Mouse (Mus musculus): ENCODE results near the gene Tuba1c. TPM values are rescaled to one million over a fixed set of nuclear protein-coding genes. Genes with fewer than 3 reads are reported as not detected.

Tuba1c gene
- total and polyA plus RNA-seq, 3 experiments: 178 to 390 (median 220) TPM

GRCm38 (mm10) chr15:99008801-99009241 lies 20.9 kb upstream of the Tuba1c start:
- Histone ChIP-seq H3K4me3 (replicated peaks in 1 of 3; ENCODE audit: low read depth in 2 of 3, low read length in 2 of 3, poor library complexity in 1 of 3) (no peak overlapping the region), H3K4me2 (ENCODE audit: insufficient read depth, low read depth, poor library complexity, severe bottlenecking) (peak overlapping the region; percentile 44), H3K9me3 (replicated peaks; ENCODE audit: low read length) (peaks cover under 1% of the 10 kb centered on the region), H3K9ac (ENCODE audit: insufficient read depth, low read depth) (no peak overlapping the region), H3K36me3 (replicated peaks in 1 of 2; ENCODE audit: control insufficient read depth in 1 of 2, insufficient read depth in 1 of 2, low read length in 1 of 2) (no peaks in the 10 kb centered on the region), H3K27me3 (replicated peaks) (no peaks in the 10 kb centered on the region), H3K27ac (ENCODE audit: insufficient read depth, low read depth) (no peak overlapping the region; the same call in 1 of the 2 replicates), H3K79me2 (replicated peaks; ENCODE audit: control insufficient read depth, extremely low read depth, insufficient read depth, poor library complexity, severe bottlenecking) (no peaks in the 10 kb centered on the region), H3K4me1 (ENCODE audit: control insufficient read depth in 1 of 2, insufficient read depth in 2 of 2) (peaks cover 0 to 25% of the 10 kb centered on the region in 2 experiments; a peak in 2 of 4 replicates)
- dilution Hi-C loops (cut with MboI; ENCODE audit: extremely low pct_ligation_motif_present, extremely low pct_unique_long_range_greater_than_20kb, low sequenced_read_pairs): no loop called here
- peak; percentile 90 for DNase-seq (ENCODE audit: extremely low read depth)
- TF ChIP-seq MEF2A (IDR thresholded peaks at IDR 0.05; ENCODE audit: borderline replicate concordance, low read depth, low read length) (0 out of 2 replicates have a peak, but pooled peaks have one; percentile 40), SIN3A (IDR thresholded peaks at IDR 0.05; ENCODE audit: low read length) (no peak), ETS1 (conservative IDR thresholded peaks at IDR 0.05; ENCODE audit: low read depth, low read length) (no peak; the same call in 1 of the 2 replicates), TCF12 (IDR thresholded peaks at IDR 0.05; ENCODE audit: low read depth, low read length) (0 out of 2 replicates have a peak, but pooled peaks have one; percentile 42), IRF4 (IDR thresholded peaks at IDR 0.05; ENCODE audit: low read depth, low read length) (0 out of 2 replicates have a peak, but pooled peaks have one; percentile 29), JUN (IDR thresholded peaks at IDR 0.05; ENCODE audit: insufficient read depth, low read depth, low read length) (no peak), NRF1 (IDR thresholded peaks at IDR 0.05; ENCODE audit: low read depth, low read length) (no peak), MAFK (IDR thresholded peaks at IDR 0.05; ENCODE audit: insufficient replicate concordance, low read length) (no peak), ELF1 (IDR thresholded peaks at IDR 0.05; ENCODE audit: low read depth, low read length) (peak; percentile 62), POLR2A (IDR thresholded peaks at IDR 0.05; ENCODE audit: low read depth, low read length) (peak; percentile 49), NELFE (IDR thresholded peaks at IDR 0.05; ENCODE audit: low read depth, low read length) (peak; percentile 55; the same call in 1 of the 2 replicates), CTCF (conservative IDR thresholded peaks at IDR 0.05 in 1 of 2, IDR thresholded peaks at IDR 0.05 in 1 of 2; ENCODE audit: low read depth in 2 of 2, low read length in 2 of 2) (no peak), EP300 (IDR thresholded peaks at IDR 0.05; ENCODE audit: low read length) (peak; percentile 23; the same call in 1 of the 2 replicates), USF2 (conservative IDR thresholded peaks at IDR 0.05; ENCODE audit: low read depth, low read length) (no peak)
- in situ Hi-C loops (cut with MboI; ENCODE audit: low pct_ligation_motif_present, low pct_unique_long_range_greater_than_20kb, low sequenced_read_pairs): no loop called here

GRCm38 (mm10) chr15:99010896-99011295 lies 18.8 kb upstream of the Tuba1c start:
- no peaks in the 10 kb centered on the region for H3K79me2 ChIP-seq (replicated peaks; ENCODE audit: control insufficient read depth, extremely low read depth, insufficient read depth, poor library complexity, severe bottlenecking)
- H3K4me3 ChIP-seq (replicated peaks in 1 of 3; ENCODE audit: low read depth in 2 of 3, low read length in 2 of 3, poor library complexity in 1 of 3): no peak overlapping the region
- no peak for TF ChIP-seq SMC3 (IDR thresholded peaks at IDR 0.05; ENCODE audit: low read depth, low read length)
- TF ChIP-seq GABPA (IDR thresholded peaks at IDR 0.05; ENCODE audit: insufficient replicate concordance, low read depth, low read length): no peak
- no peak for TF ChIP-seq HCFC1 (IDR thresholded peaks at IDR 0.05; ENCODE audit: low read depth, low read length)
- TF ChIP-seq CHD2 (IDR thresholded peaks at IDR 0.05; ENCODE audit: low read length): no peak
- no peak for TF ChIP-seq IRF4 (IDR thresholded peaks at IDR 0.05; ENCODE audit: low read depth, low read length)
- no peak for TF ChIP-seq EP300 (IDR thresholded peaks at IDR 0.05; ENCODE audit: low read length)
- dilution Hi-C loops (cut with MboI; ENCODE audit: extremely low pct_ligation_motif_present, extremely low pct_unique_long_range_greater_than_20kb, low sequenced_read_pairs): no loop called here
- no peaks in the 10 kb centered on the region for H3K36me3 ChIP-seq (replicated peaks in 1 of 2; ENCODE audit: control insufficient read depth in 1 of 2, insufficient read depth in 1 of 2, low read length in 1 of 2)
- no peak overlapping the region for H3K27ac ChIP-seq (ENCODE audit: insufficient read depth, low read depth)
- no peak for DNase-seq (ENCODE audit: extremely low read depth)
- H3K4me2 ChIP-seq (ENCODE audit: insufficient read depth, low read depth, poor library complexity, severe bottlenecking): no peak overlapping the region
- in situ Hi-C loops (cut with MboI; ENCODE audit: low pct_ligation_motif_present, low pct_unique_long_range_greater_than_20kb, low sequenced_read_pairs): no loop called here
- no peak overlapping the region for H3K9ac ChIP-seq (ENCODE audit: insufficient read depth, low read depth)
- H3K4me1 ChIP-seq (ENCODE audit: control insufficient read depth in 1 of 2, insufficient read depth in 2 of 2): peaks cover 0 to 25% of the 10 kb centered on the region in 2 experiments; a peak in 2 of 4 replicates
- no peaks in the 10 kb centered on the region for H3K27me3 ChIP-seq (replicated peaks)
- no peaks in the 10 kb centered on the region for H3K9me3 ChIP-seq (replicated peaks; ENCODE audit: low read length)

Measured in CH12.LX (cell line).